Mouse (Mus musculus): ENCODE data around the gene Rhox10. TPM values are rescaled to one million over a fixed set of nuclear protein-coding genes. Genes with fewer than 3 reads are reported as not detected.

Gene Rhox10
- total RNA-seq, 1 experiment, result 4.2 TPM

- no peaks in the 10 kb centered on the region for H3K4me1 ChIP-seq (ENCODE audit: control insufficient read depth in 2 of 2, insufficient read depth in 2 of 2, low read length in 2 of 2, poor library complexity in 1 of 2)
- no peak overlapping the region for H3K9ac ChIP-seq (ENCODE audit: insufficient read depth, low read depth, low read length, poor library complexity, severe bottlenecking)
- in situ Hi-C loops (cut with MboI; ENCODE audit: low sequenced_read_pairs in 2 of 2, unreplicated experiment in 2 of 2), result no loop called here
- no peak for TF ChIP-seq MAFK (IDR thresholded peaks at IDR 0.05; ENCODE audit: insufficient read depth, low read depth, low read length)
- TF ChIP-seq HCFC1 (IDR thresholded peaks at IDR 0.05; ENCODE audit: borderline replicate concordance, insufficient read depth, low read length), result no peak
- no peak for TF ChIP-seq ZNF384 (IDR thresholded peaks at IDR 0.05; ENCODE audit: low read depth, low read length)
- TF ChIP-seq CHD2 (IDR thresholded peaks at IDR 0.05; ENCODE audit: low read depth, low read length), result no peak
- TF ChIP-seq ZC3H11A (IDR thresholded peaks at IDR 0.05; ENCODE audit: borderline replicate concordance, low read depth, low read length), result no peak
- no peak overlapping the region for H3K4me3 ChIP-seq (ENCODE audit: insufficient read depth in 1 of 2, low read depth in 1 of 2, low read length in 2 of 2, poor library complexity in 1 of 2, severe bottlenecking in 1 of 2)
- no peaks in the 10 kb centered on the region for H3K9me3 ChIP-seq (ENCODE audit: control insufficient read depth, insufficient read depth, low read depth, low read length)
- H3K27ac ChIP-seq (ENCODE audit: insufficient read depth, low read depth, low read length, poor library complexity, severe bottlenecking), result no peak overlapping the region
- DNase-seq (ENCODE audit: low read depth, low spot score), result no peak
- H3K36me3 ChIP-seq (ENCODE audit: control insufficient read depth, insufficient read depth, low read length, poor library complexity, severe bottlenecking), result no peaks in the 10 kb centered on the region
These were observed 4.7 kb upstream of the Rhox10 start for GRCm38 (mm10) chrX:38061544-38061943.

- Histone ChIP-seq H3K36me3 (ENCODE audit: control insufficient read depth, insufficient read depth, low read length, poor library complexity, severe bottlenecking) (no peaks in the 10 kb centered on the region), H3K9me3 (ENCODE audit: control insufficient read depth, insufficient read depth, low read depth, low read length) (no peaks in the 10 kb centered on the region), H3K9ac (ENCODE audit: insufficient read depth, low read depth, low read length, poor library complexity, severe bottlenecking) (no peak overlapping the region), H3K4me3 (ENCODE audit: insufficient read depth in 1 of 2, low read depth in 1 of 2, low read length in 2 of 2, poor library complexity in 1 of 2, severe bottlenecking in 1 of 2) (no peak overlapping the region), H3K4me1 (ENCODE audit: control insufficient read depth in 2 of 2, insufficient read depth in 2 of 2, low read length in 2 of 2, poor library complexity in 1 of 2) (no peaks in the 10 kb centered on the region), H3K27ac (ENCODE audit: insufficient read depth, low read depth, low read length, poor library complexity, severe bottlenecking) (no peak overlapping the region)
- in situ Hi-C loops (cut with MboI; ENCODE audit: low sequenced_read_pairs in 2 of 2, unreplicated experiment in 2 of 2), result no loop called here
- peak; percentile 29 for DNase-seq (ENCODE audit: low read depth, low spot score)
- no peak for TF ChIP-seq MAFK (IDR thresholded peaks at IDR 0.05; ENCODE audit: insufficient read depth, low read depth, low read length)
- TF ChIP-seq ZNF384 (IDR thresholded peaks at IDR 0.05; ENCODE audit: low read depth, low read length), result no peak
- TF ChIP-seq CHD2 (IDR thresholded peaks at IDR 0.05; ENCODE audit: low read depth, low read length), result no peak
- TF ChIP-seq ZC3H11A (IDR thresholded peaks at IDR 0.05; ENCODE audit: borderline replicate concordance, low read depth, low read length), result no peak
- no peak for TF ChIP-seq HCFC1 (IDR thresholded peaks at IDR 0.05; ENCODE audit: borderline replicate concordance, insufficient read depth, low read length)
These were observed 18.0 kb downstream of the Rhox10 start for GRCm38 (mm10) chrX:38084226-38084625.

GRCm38 (mm10) chrX:38085041-38085440 lies 18.8 kb downstream of the Rhox10 start, which contains the start of gene Rhox11:
Rhox11 (minus strand) TSS chrX:38085141.
- H3K4me1 ChIP-seq (ENCODE audit: control insufficient read depth in 2 of 2, insufficient read depth in 2 of 2, low read length in 2 of 2, poor library complexity in 1 of 2), result no peaks in the 10 kb centered on the region
- H3K27ac ChIP-seq (ENCODE audit: insufficient read depth, low read depth, low read length, poor library complexity, severe bottlenecking), result no peak within 1 kb of the TSS
- no peaks in the 10 kb centered on the region for H3K9me3 ChIP-seq (ENCODE audit: control insufficient read depth, insufficient read depth, low read depth, low read length)
- DNase-seq (ENCODE audit: low read depth, low spot score), result no peak
- no peak within 1 kb of the TSS for H3K4me3 ChIP-seq (ENCODE audit: insufficient read depth in 1 of 2, low read depth in 1 of 2, low read length in 2 of 2, poor library complexity in 1 of 2, severe bottlenecking in 1 of 2)
- TF ChIP-seq ZNF384 (IDR thresholded peaks at IDR 0.05; ENCODE audit: low read depth, low read length) (no peak), CHD2 (IDR thresholded peaks at IDR 0.05; ENCODE audit: low read depth, low read length) (no peak), ZC3H11A (IDR thresholded peaks at IDR 0.05; ENCODE audit: borderline replicate concordance, low read depth, low read length) (no peak), MAFK (IDR thresholded peaks at IDR 0.05; ENCODE audit: insufficient read depth, low read depth, low read length) (no peak), HCFC1 (IDR thresholded peaks at IDR 0.05; ENCODE audit: borderline replicate concordance, insufficient read depth, low read length) (no peak)
- in situ Hi-C loops (cut with MboI; ENCODE audit: low sequenced_read_pairs in 2 of 2, unreplicated experiment in 2 of 2), result no loop called here
- no peak within 1 kb of the TSS for H3K9ac ChIP-seq (ENCODE audit: insufficient read depth, low read depth, low read length, poor library complexity, severe bottlenecking)
- no peaks in the 10 kb centered on the region for H3K36me3 ChIP-seq (ENCODE audit: control insufficient read depth, insufficient read depth, low read length, poor library complexity, severe bottlenecking)

GRCm38 (mm10) chrX:38110807-38111206 lies 44.5 kb downstream of the Rhox10 start, which contains the start of gene Rhox12:
Rhox12 (minus strand) TSS chrX:38110907.
- Histone ChIP-seq H3K36me3 (ENCODE audit: control insufficient read depth, insufficient read depth, low read length, poor library complexity, severe bottlenecking) (no peaks in the 10 kb centered on the region), H3K27ac (ENCODE audit: insufficient read depth, low read depth, low read length, poor library complexity, severe bottlenecking) (no peak within 1 kb of the TSS), H3K4me1 (ENCODE audit: control insufficient read depth in 2 of 2, insufficient read depth in 2 of 2, low read length in 2 of 2, poor library complexity in 1 of 2) (no peaks in the 10 kb centered on the region), H3K9me3 (ENCODE audit: control insufficient read depth, insufficient read depth, low read depth, low read length) (no peaks in the 10 kb centered on the region), H3K4me3 (ENCODE audit: insufficient read depth in 1 of 2, low read depth in 1 of 2, low read length in 2 of 2, poor library complexity in 1 of 2, severe bottlenecking in 1 of 2) (no peak within 1 kb of the TSS), H3K9ac (ENCODE audit: insufficient read depth, low read depth, low read length, poor library complexity, severe bottlenecking) (no peak within 1 kb of the TSS)
- in situ Hi-C loops (cut with MboI; ENCODE audit: low sequenced_read_pairs in 2 of 2, unreplicated experiment in 2 of 2), result no loop called here
- DNase-seq (ENCODE audit: low read depth, low spot score), result no peak
- no peak for TF ChIP-seq ZNF384 (IDR thresholded peaks at IDR 0.05; ENCODE audit: low read depth, low read length)
- TF ChIP-seq MAFK (IDR thresholded peaks at IDR 0.05; ENCODE audit: insufficient read depth, low read depth, low read length), result no peak
- no peak for TF ChIP-seq CHD2 (IDR thresholded peaks at IDR 0.05; ENCODE audit: low read depth, low read length)
- TF ChIP-seq ZC3H11A (IDR thresholded peaks at IDR 0.05; ENCODE audit: borderline replicate concordance, low read depth, low read length), result no peak

- H3K9ac ChIP-seq (ENCODE audit: insufficient read depth, low read depth, low read length, poor library complexity, severe bottlenecking), result no peak within 1 kb of the TSS; the same call in 1 of the 2 replicates
- H3K27ac ChIP-seq (ENCODE audit: insufficient read depth, low read depth, low read length, poor library complexity, severe bottlenecking), result no peak within 1 kb of the TSS
- H3K9me3 ChIP-seq (ENCODE audit: control insufficient read depth, insufficient read depth, low read depth, low read length), result no peaks in the 10 kb centered on the region
- in situ Hi-C loops (cut with MboI; ENCODE audit: low sequenced_read_pairs in 2 of 2, unreplicated experiment in 2 of 2), result no loop called here
- no peaks in the 10 kb centered on the region for H3K36me3 ChIP-seq (ENCODE audit: control insufficient read depth, insufficient read depth, low read length, poor library complexity, severe bottlenecking)
- no peaks in the 10 kb centered on the region for H3K4me1 ChIP-seq (ENCODE audit: control insufficient read depth in 2 of 2, insufficient read depth in 2 of 2, low read length in 2 of 2, poor library complexity in 1 of 2)
- no peak for DNase-seq (ENCODE audit: low read depth, low spot score)
- TF ChIP-seq ZC3H11A (IDR thresholded peaks at IDR 0.05; ENCODE audit: borderline replicate concordance, low read depth, low read length) (no peak), MAFK (IDR thresholded peaks at IDR 0.05; ENCODE audit: insufficient read depth, low read depth, low read length) (no peak), ZNF384 (IDR thresholded peaks at IDR 0.05; ENCODE audit: low read depth, low read length) (no peak), CHD2 (IDR thresholded peaks at IDR 0.05; ENCODE audit: low read depth, low read length) (no peak), HCFC1 (IDR thresholded peaks at IDR 0.05; ENCODE audit: borderline replicate concordance, insufficient read depth, low read length) (no peak)
- peak within 1 kb of the TSS; percentile 40 to 51 for H3K4me3 ChIP-seq (ENCODE audit: insufficient read depth in 1 of 2, low read depth in 1 of 2, low read length in 2 of 2, poor library complexity in 1 of 2, severe bottlenecking in 1 of 2)
These were observed 54.7 kb downstream of the Rhox10 start, which contains the start of gene Rhox13 for GRCm38 (mm10) chrX:38120982-38121381. Rhox13 (plus strand) TSS chrX:38121219.

Measured in ES-E14 (cell line).